Mouse (Mus musculus) cerebellum, postnatal 25 days (tissue): ENCODE results near the gene Paip2b.
A peak's percentile ranks its signal among the peaks of the same experiment; 100 is the strongest.

ENCODE experiments used
- DNase-seq, 2 experiments: peaks; one replicate each; pipeline ENCODE4 v3.0.0; 2021; ENCODE audit warnings: mixed read lengths in 2 of 2

Gene Paip2b

GRCm38 (mm10) chr6:83796686-83797085, 34.9 kb downstream of the Paip2b start:
- no peak for DNase-seq

GRCm38 (mm10) chr6:83795492-83795900, 36.0 kb downstream of the Paip2b start:
- DNase-seq: no peak

GRCm38 (mm10) chr6:83794760-83795296, 36.7 kb downstream of the Paip2b start, which contains the start of gene Nagk:
Gene Nagk (plus strand): TSS chr6:83794982.
- DNase-seq: peak; percentile 92 to 96

GRCm38 (mm10) chr6:83791251-83791890, 40.2 kb downstream of the Paip2b start:
- DNase-seq: peak in 1 of 2 experiments; percentile 2

- peak in 1 of 2 experiments; percentile 1 for DNase-seq
Measured at GRCm38 (mm10) chr6:83790533-83790932, 41.0 kb downstream of the Paip2b start.

GRCm38 (mm10) chr6:83788554-83788953, 43.0 kb downstream of the Paip2b start:
- DNase-seq: no peak

GRCm38 (mm10) chr6:83786426-83786825, 45.1 kb downstream of the Paip2b start:
- no peak for DNase-seq

- peak; percentile 55 to 70 for DNase-seq
Measured at GRCm38 (mm10) chr6:83779026-83779425, 52.5 kb downstream of the Paip2b start.

- no peak for DNase-seq
Measured at GRCm38 (mm10) chr6:83778306-83778705, 53.2 kb downstream of the Paip2b start.

- peak; percentile 94 to 96 for DNase-seq
Measured at GRCm38 (mm10) chr6:83775638-83776293, 55.8 kb downstream of the Paip2b start, which contains the start of gene Tex261. Gene Tex261 (minus strand): TSS chr6:83775813.

- no peak for DNase-seq
Measured at GRCm38 (mm10) chr6:83774781-83775563, 56.6 kb downstream of the Paip2b start.

- no peak for DNase-seq
Measured at GRCm38 (mm10) chr6:83774126-83774525, 57.4 kb downstream of the Paip2b start.

GRCm38 (mm10) chr6:83768485-83768884, 63.1 kb downstream of the Paip2b start:
- DNase-seq: no peak

GRCm38 (mm10) chr6:83766982-83767381, 64.6 kb downstream of the Paip2b start:
- no peak for DNase-seq

- DNase-seq: no peak
Measured at GRCm38 (mm10) chr6:83762880-83763431, 68.6 kb downstream of the Paip2b start.

- DNase-seq: no peak
Measured at GRCm38 (mm10) chr6:83762344-83762743, 69.2 kb downstream of the Paip2b start, which contains the start of gene Ankrd53. Gene Ankrd53 (plus strand): TSS chr6:83762644.

- DNase-seq: no peak
Measured at GRCm38 (mm10) chr6:83756051-83756450, 75.5 kb downstream of the Paip2b start.
